8 mouse cellular contexts compared by ENCODE assay signal in the genomic region with DNA sequence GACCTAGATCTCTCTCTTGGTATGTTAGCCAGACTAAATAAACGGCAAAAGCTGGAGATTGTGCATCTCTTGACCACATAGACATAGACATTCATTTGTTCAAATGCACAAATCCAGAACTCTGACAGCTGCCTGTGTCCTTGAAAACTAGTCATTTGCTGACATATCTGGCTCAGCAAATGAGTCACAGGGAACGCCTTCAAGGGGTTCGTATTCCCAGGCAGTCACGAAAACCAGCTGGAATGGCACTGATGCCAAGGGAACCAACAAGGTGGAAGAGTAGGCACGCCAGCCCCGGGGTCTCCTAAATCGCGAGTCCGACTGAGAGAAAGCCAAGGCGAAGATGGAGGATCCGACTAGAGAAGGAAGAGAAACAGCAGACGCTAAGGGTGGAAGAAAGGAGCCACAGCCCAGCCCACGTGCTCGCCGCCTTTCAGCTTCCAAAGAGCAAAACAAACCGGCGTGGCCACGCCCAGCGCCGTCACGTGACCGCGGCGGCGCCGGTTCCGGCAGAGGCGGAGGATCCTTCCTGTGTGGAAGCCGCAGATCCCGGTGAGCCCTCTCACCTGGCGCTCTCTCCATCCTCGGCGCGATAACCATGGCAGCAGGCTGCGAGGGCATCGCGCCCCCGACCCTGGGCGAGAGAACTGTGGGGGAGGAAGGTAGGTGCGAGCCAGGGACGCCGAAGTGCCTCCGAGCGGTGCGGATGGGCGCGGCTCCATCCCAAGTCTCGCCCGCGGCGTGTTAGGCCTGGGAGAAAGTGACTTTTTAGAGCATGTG. TPM values are rescaled to one million over a fixed set of nuclear protein-coding genes. Genes with fewer than 3 reads are reported as not detected.
DNase-seq lines count a peak whose midpoint lies in the region; ATAC-seq and TF ChIP-seq lines count a peak whose summit lies in the region.

TSS of gene Hspbap1 (plus strand) at position 498 of the 780 bp plus-strand sequence.

- no peak for TF ChIP-seq CTCF in kidney, postnatal 0 days (IDR thresholded peaks at IDR 0.05; ENCODE audit: low read depth)
- no peak for TF ChIP-seq CTCF in liver, adult 2 months (IDR thresholded peaks at IDR 0.05; ENCODE audit: low read depth, low read length)

- peaks cover 71% of the 10 kb centered on the region for H3K4me1 ChIP-seq in erythroblast, embryonic 14.5 days (ENCODE audit: control insufficient read depth)
- H3K4me1 ChIP-seq in heart, embryonic 12.5 days (replicated peaks), result peaks cover 14% of the 10 kb centered on the region
- H3K4me1 ChIP-seq in kidney, postnatal 0 days (replicated peaks; ENCODE audit: insufficient read depth, low read length), result peaks cover 17% of the 10 kb centered on the region; the same call in 1 of the 2 replicates
- peaks cover 11% of the 10 kb centered on the region for H3K4me1 ChIP-seq in liver, adult 2 months (ENCODE audit: control insufficient read depth, insufficient read depth, low read length)

- H3K4me3 ChIP-seq in erythroblast, embryonic 14.5 days (replicated peaks), result peak within 1 kb of the TSS; percentile 74
- peak within 1 kb of the TSS; percentile 69 for H3K4me3 ChIP-seq in heart, embryonic 12.5 days
- H3K4me3 ChIP-seq in kidney, postnatal 0 days (replicated peaks; ENCODE audit: low read depth, low read length), result peak within 1 kb of the TSS; percentile 82
- H3K4me3 ChIP-seq in liver, adult 2 months (ENCODE audit: insufficient read depth, low read depth, low read length), result peak within 1 kb of the TSS; percentile 73

- peaks cover 33% of the 10 kb centered on the region for H3K36me3 ChIP-seq in erythroblast, embryonic 14.5 days (ENCODE audit: control insufficient read depth)
- H3K36me3 ChIP-seq in heart, embryonic 12.5 days, result no peaks in the 10 kb centered on the region
- no peaks in the 10 kb centered on the region for H3K36me3 ChIP-seq in kidney, postnatal 0 days (ENCODE audit: insufficient read depth, low read length)
- H3K36me3 ChIP-seq in liver, adult 2 months (ENCODE audit: control insufficient read depth, insufficient read depth, low read length), result no peaks in the 10 kb centered on the region

- ATAC-seq in heart, embryonic 12.5 days (ENCODE audit: insufficient number of reproducible peaks, low FRiP score), result peak; percentile 85
- ATAC-seq in kidney, postnatal 0 days (replicated peaks; ENCODE audit: low FRiP score, low read depth), result peak; percentile 71
- ATAC-seq in monocyte, adult 5-6 weeks (replicated peaks; ENCODE audit: insufficient number of reproducible peaks, low FRiP score, low TSS enrichment, poor library complexity, severe bottlenecking), result peak; percentile 78

- under 1% methylated on average over 51 of the region's 51 CpGs for WGBS in heart, embryonic 12.5 days
- WGBS in kidney, postnatal 0 days, result under 1% methylated on average over 51 of the region's 51 CpGs
- under 1% methylated on average over 51 of the region's 51 CpGs for WGBS in liver, adult 2 months

- peak within 1 kb of the TSS; percentile 98 for H3K9ac ChIP-seq in heart, embryonic 12.5 days
- peak within 1 kb of the TSS; percentile 87 for H3K9ac ChIP-seq in kidney, postnatal 0 days (ENCODE audit: low read depth, low read length)
- peak within 1 kb of the TSS; percentile 97 for H3K9ac ChIP-seq in liver, adult 2 months (ENCODE audit: low read depth, low read length)

- no peaks in the 10 kb centered on the region for H3K27me3 ChIP-seq in erythroblast, embryonic 14.5 days (ENCODE audit: control insufficient read depth)
- H3K27me3 ChIP-seq in heart, embryonic 12.5 days (replicated peaks), result no peaks in the 10 kb centered on the region
- no peaks in the 10 kb centered on the region for H3K27me3 ChIP-seq in kidney, postnatal 0 days (ENCODE audit: insufficient read depth, low read length)
- no peaks in the 10 kb centered on the region for H3K27me3 ChIP-seq in liver, adult 2 months (ENCODE audit: control insufficient read depth, insufficient read depth, low read length)

- H3K4me2 ChIP-seq in heart, embryonic 12.5 days, result peak within 1 kb of the TSS; percentile 92
- peak within 1 kb of the TSS; percentile 93 for H3K4me2 ChIP-seq in kidney, postnatal 0 days (ENCODE audit: low read length)

- peak within 1 kb of the TSS; percentile 58 for H3K27ac ChIP-seq in heart, embryonic 12.5 days (ENCODE audit: poor library complexity, severe bottlenecking)
- peak within 1 kb of the TSS; percentile 60 for H3K27ac ChIP-seq in kidney, postnatal 0 days
- peak within 1 kb of the TSS; percentile 100 for H3K27ac ChIP-seq in liver, adult 2 months (replicated peaks; ENCODE audit: insufficient read depth, low read depth, low read length)

- H3K79me2 ChIP-seq in liver, adult 2 months (ENCODE audit: control insufficient read depth, insufficient read depth, low read length), result peaks cover 28% of the 10 kb centered on the region

- H3K9me3 ChIP-seq in erythroblast, embryonic 14.5 days (ENCODE audit: control insufficient read depth, low read length), result no peaks in the 10 kb centered on the region
- no peaks in the 10 kb centered on the region for H3K9me3 ChIP-seq in heart, embryonic 12.5 days (replicated peaks)
- no peaks in the 10 kb centered on the region for H3K9me3 ChIP-seq in kidney, postnatal 0 days (replicated peaks; ENCODE audit: low read length)

- TF ChIP-seq POLR2A in liver, adult 2 months (IDR thresholded peaks at IDR 0.05; ENCODE audit: extremely low read depth, insufficient read depth, low read length), result no peak

- peak; percentile 96 for DNase-seq in CD4-positive, CD25-positive, alpha-beta regulatory T cell, adult 2 months (ENCODE audit: low read depth, low spot score)
- peak; percentile 67 for DNase-seq in brain, embryonic 18.5 days (ENCODE audit: low read depth, low spot score)
- DNase-seq in kidney, postnatal 0 days (ENCODE audit: low spot score), result peak; percentile 87
- peak; percentile 79 for DNase-seq in liver, adult 2 months (ENCODE audit: extremely low read depth, low read depth, low spot score)
- DNase-seq in spleen, postnatal 36 days (ENCODE audit: low spot score in 2 of 2), result peak; percentile 88 to 91

RNA-seq across cellular contexts. Expression of gene Hspbap1, which starts in this region (rescaled TPM):
- 6.2 and 6.4 TPM in 2 replicates for polyA plus RNA-seq in erythroblast, embryonic 14.5 days (2012)
- polyA plus RNA-seq in heart, embryonic 12.5 days (2016; fragmentation: Nextera tagmentation; extraction: Ambion mirVana), result 10.7 and 10.9 TPM in 2 replicates
- polyA plus RNA-seq in kidney, postnatal 0 days (2015; fragmentation: Nextera tagmentation; extraction: Ambion mirVana), result 10.8 and 12.7 TPM in 2 replicates
- total RNA-seq in liver, adult 2 months (2014; rRNA removed), result 1.9 and 2.0 TPM in 2 replicates
- polyA plus RNA-seq in liver, adult 2 months (2012; rRNA removed), result 1.7 TPM in 2 replicates
- total RNA-seq in monocyte, adult 5-6 weeks (2017), result 6.5 to 8.8 TPM (median 8.4 TPM) in 3 replicates

Comparison
In these comparisons a context has a peak if more than half of its experiments do, and no peak if none do; other contexts are left out.
1. Peak in every context shown above with its lines: DNase-seq, ATAC-seq, H3K4me3 ChIP-seq and H3K27ac ChIP-seq.